Mouse (Mus musculus) heart, postnatal 0 days (tissue): Measurements from ENCODE around the gene Elovl7. TPM values are rescaled to one million over a fixed set of nuclear protein-coding genes. Genes with fewer than 3 reads are reported as not detected.
A peak's percentile ranks its signal among the peaks of the same experiment; 100 is the strongest.

Experiments used
- ATAC-seq: fragments of 200-750 bp; cut with Nextera tagmentation; 2 replicates; pipeline ENCODE4 v1.8.0; 2017; ENCODE audit warnings: low read depth, moderate number of reproducible peaks, moderate library complexity; ENCODE audit not compliant: insufficient read depth
- DNase-seq: peaks from one replicate; pipeline ENCODE4 v3.0.0-alpha.2; 2016; ENCODE audit warnings: low spot score
- H3K27ac ChIP-seq: fragments of 300-500 bp; sonication (generic); 2 replicates; pipeline ENCODE4 v1.5.1; 2014; ENCODE audit warnings: low read depth, mild to moderate bottlenecking
- H3K27me3 ChIP-seq: fragments of 300-500 bp; sonication (generic); 2 replicates; pipeline ENCODE4 v1.6.1; 2014; ENCODE audit warnings: low read length, mixed read lengths; ENCODE audit not compliant: control insufficient read depth, insufficient read depth
- H3K36me3 ChIP-seq: fragments of 300-500 bp; sonication (generic); replicated peaks from 2 replicates; pipeline ENCODE4 v1.6.1; 2014; ENCODE audit warnings: low read length, mixed read lengths; ENCODE audit not compliant: control insufficient read depth, insufficient read depth
- H3K4me1 ChIP-seq: fragments of 300-500 bp; sonication (generic); 2 replicates; pipeline ENCODE4 v1.6.1; 2014; ENCODE audit warnings: antibody characterized with exemption; ENCODE audit not compliant: control insufficient read depth, insufficient read depth
- H3K4me2 ChIP-seq: fragments of 300-500 bp; sonication (generic); 2 replicates; pipeline ENCODE4 v1.6.1; 2014; ENCODE audit warnings: low read depth, mild to moderate bottlenecking, low read length, moderate library complexity
- H3K4me3 ChIP-seq: fragments of 300-500 bp; sonication (generic); 2 replicates; pipeline ENCODE4 v1.5.1; 2014; ENCODE audit warnings: low read depth, low read length
- H3K9ac ChIP-seq: fragments of 300-500 bp; sonication (generic); replicated peaks from 2 replicates; pipeline ENCODE4 v1.6.1; 2014; ENCODE audit warnings: low read depth, low read length, mixed read lengths
- H3K9me3 ChIP-seq: fragments of 300-500 bp; sonication (generic); replicated peaks from 2 replicates; pipeline ENCODE4 v1.6.1; 2016; ENCODE audit warnings: low read length; ENCODE audit not compliant: control insufficient read depth
- CTCF ChIP-seq: IDR thresholded peaks from 2 replicates; pipeline ENCODE4 v1.5.1; 2016; ENCODE audit warnings: antibody characterized with exemption, control low read depth, low read depth
- EP300 ChIP-seq: IDR thresholded peaks from 2 replicates; pipeline ENCODE4 v1.6.1; 2016; ENCODE audit warnings: antibody characterized with exemption, low read depth
- WGBS: fragments of 180-500 bp; shearing (Covaris S2); extraction: QIAGEN DNeasy Blood & Tissue Kit; methylation state at CpG from one replicate; pipeline ENCODE4 v1.1.7; 2014; 5-methylcytosine and 5-hydroxymethylcytosine counted together
- polyA plus RNA-seq: library from polyadenylated mRNA; unstranded; fragments of >200 nt; fragmentation: Nextera tagmentation; extraction: Ambion mirVana; gene quantifications from 2 replicates; pipeline ENCODE4 v1.2.1, GENCODE M21; 2015
- total RNA-seq: library from RNA; depleted of rRNA; stranded (reverse); fragments of >200 nt; gene quantifications from 2 replicates; pipeline ENCODE4 v1.2.3, GENCODE M21; 2014; ENCODE audit warnings: low replicate concordance

Elovl7 gene
- total and polyA plus RNA-seq, 2 experiments from 2014 or later, result 0.95 to 1.8 TPM

DNA sequence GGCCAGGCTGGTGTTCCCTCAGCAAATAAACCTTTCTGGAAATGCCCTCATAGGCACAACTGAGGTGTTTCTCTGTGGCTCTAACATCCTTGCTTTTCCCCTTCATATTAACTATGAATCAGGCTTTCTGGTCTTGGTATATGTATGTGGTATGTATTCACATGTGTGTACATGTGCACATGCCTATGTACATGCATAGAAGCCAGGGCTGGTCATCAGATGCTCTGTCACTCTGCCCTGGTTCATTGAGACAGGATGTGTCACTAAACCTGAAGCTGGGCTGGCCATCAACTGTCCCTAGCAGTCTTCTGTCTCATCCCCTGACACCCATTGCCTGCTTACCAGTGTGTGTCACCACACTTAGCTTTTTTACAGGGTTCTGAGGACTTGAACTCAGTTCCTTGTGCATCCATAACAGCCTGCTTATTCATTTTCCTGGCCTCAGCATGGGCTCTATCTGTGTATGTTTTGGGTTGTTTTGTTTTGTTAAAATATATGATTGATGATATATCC is 29.4 kb upstream of the Elovl7 start:
- peaks cover 41% of the 10 kb centered on the region for H3K36me3 ChIP-seq
- no peak overlapping the region for H3K4me2 ChIP-seq

DNA sequence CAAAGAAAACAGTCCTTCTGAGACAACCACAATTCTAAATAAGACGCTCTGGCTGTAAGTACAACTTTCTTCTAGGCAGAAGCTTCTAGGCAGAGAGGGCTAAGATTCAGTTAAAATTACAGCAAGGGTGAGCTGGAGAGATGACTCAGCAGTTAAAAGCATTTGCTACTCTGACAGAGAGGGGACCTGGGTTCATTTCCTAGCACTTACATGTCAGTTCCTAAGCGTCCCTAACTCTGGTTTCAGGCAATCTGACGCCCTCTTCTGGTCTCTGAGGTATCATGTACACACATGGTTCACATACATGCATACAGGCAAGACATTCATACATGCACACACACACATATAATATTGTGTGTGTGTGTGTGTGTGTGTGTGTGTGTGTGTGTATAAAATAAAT is 28.7 kb upstream of the Elovl7 start:
- H3K36me3 ChIP-seq, result peaks cover 41% of the 10 kb centered on the region
- ATAC-seq (no peak), DNase-seq (no peak)
- H3K27me3 ChIP-seq, result no peaks in the 10 kb centered on the region
- 91% methylated on average over 3 of the region's 3 CpGs for WGBS
- no peak overlapping the region for H3K4me2 ChIP-seq
- H3K27ac ChIP-seq, result no peak overlapping the region
- no peak overlapping the region for H3K4me3 ChIP-seq
- no peak overlapping the region for H3K9ac ChIP-seq
- H3K9me3 ChIP-seq, result no peaks in the 10 kb centered on the region
- H3K4me1 ChIP-seq, result no peaks in the 10 kb centered on the region
- no peak for TF ChIP-seq EP300
- no peak for TF ChIP-seq CTCF

More for the DNA sequence above, 29.4 kb upstream of the Elovl7 start:
- Histone ChIP-seq H3K9ac (no peak overlapping the region), H3K27me3 (no peaks in the 10 kb centered on the region), H3K4me3 (no peak overlapping the region), H3K4me1 (no peaks in the 10 kb centered on the region), H3K9me3 (no peaks in the 10 kb centered on the region), H3K27ac (no peak overlapping the region)
- ATAC-seq, result no peak
- DNase-seq, result no peak
- TF ChIP-seq CTCF, result no peak

DNA sequence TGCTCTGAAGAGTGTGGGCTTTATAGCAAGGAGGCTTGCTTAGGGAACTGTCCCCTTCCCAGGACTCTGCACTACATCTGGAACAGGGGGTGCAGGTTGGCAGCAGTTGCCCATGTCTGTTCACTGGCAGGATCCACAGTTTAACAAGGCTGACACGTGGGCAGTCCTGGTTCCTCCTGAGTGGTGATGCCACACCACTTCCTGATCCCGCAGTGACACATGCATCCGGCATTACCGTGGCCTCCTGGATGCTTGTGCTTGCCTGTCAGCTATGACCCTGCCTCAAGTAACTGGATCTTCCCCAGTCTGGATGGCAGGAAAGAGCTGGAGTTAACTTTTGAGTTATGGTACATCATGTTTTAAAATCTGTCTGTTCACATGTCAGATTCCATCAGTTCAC is 26.2 kb upstream of the Elovl7 start:
- WGBS, result 87% methylated on average over 4 of the region's 4 CpGs
- no peaks in the 10 kb centered on the region for H3K4me1 ChIP-seq
- peaks cover 29% of the 10 kb centered on the region for H3K36me3 ChIP-seq
- ATAC-seq, result no peak
- H3K4me3 ChIP-seq, result no peak overlapping the region
- no peak overlapping the region for H3K4me2 ChIP-seq
- no peak overlapping the region for H3K9ac ChIP-seq
- TF ChIP-seq EP300 (no peak), CTCF (no peak)
- DNase-seq, result no peak
- no peak overlapping the region for H3K27ac ChIP-seq
- H3K27me3 ChIP-seq, result no peaks in the 10 kb centered on the region
- no peaks in the 10 kb centered on the region for H3K9me3 ChIP-seq

DNA sequence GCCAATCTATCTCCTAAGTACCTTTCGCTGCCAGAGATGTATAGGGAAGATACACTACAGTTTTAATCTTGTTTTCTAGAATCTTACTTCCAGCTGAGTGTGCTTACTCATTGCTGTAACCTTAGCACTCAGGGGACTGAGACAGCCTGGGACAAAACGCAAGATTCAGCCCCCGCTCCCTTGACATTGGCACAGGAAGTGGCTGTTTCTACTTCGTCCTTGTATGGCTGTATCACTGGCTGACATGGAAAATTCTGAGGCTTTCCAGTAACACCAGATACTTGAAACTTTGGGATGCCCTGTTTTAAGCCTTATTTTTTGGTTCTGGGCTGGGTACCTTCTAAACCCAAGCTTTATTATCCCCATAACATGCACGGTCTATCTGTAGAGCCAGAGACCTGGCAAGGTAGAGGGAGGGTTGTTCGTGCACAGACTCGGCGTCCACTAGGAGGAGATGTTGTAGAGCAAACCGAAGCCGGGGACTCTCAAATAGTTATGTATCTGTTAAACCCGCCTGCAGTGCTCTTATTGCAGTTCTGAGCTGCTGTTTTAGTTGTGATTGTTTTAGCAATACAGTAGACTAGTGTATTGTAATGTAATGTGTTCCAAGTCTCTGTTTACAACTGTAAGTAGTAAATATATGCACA is 23.0 kb upstream of the Elovl7 start:
- no peak overlapping the region for H3K27ac ChIP-seq
- H3K4me3 ChIP-seq, result no peak overlapping the region
- H3K9ac ChIP-seq, result no peak overlapping the region
- H3K4me1 ChIP-seq, result no peaks in the 10 kb centered on the region
- no peak; the same call in 1 of the 2 replicates for ATAC-seq
- peaks cover 33% of the 10 kb centered on the region for H3K36me3 ChIP-seq
- WGBS, result 44% methylated on average over 11 of the region's 11 CpGs
- H3K9me3 ChIP-seq, result no peaks in the 10 kb centered on the region
- no peaks in the 10 kb centered on the region for H3K27me3 ChIP-seq
- peak; percentile 77 for TF ChIP-seq CTCF
- no peak for TF ChIP-seq EP300
- H3K4me2 ChIP-seq, result no peak overlapping the region
- DNase-seq, result peak; percentile 76

DNA sequence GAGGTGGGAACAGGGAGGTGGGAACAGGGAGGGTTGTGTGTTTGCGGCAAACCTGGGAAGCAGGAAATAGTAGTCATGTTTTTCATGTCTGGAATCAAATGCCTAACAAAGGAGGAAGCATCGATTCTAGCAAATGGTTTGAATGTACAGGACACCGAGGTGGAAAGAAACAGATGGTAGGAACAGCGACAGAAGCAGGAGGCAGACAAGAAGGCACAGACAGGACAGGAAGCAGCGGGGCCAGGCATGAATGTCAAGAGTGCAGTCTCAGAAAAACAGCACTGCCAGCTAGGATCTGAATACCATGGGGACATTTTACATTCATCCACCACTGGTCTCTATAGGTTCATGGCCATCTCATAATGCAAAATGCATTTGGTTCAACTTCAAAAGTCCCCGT is 18.7 kb upstream of the Elovl7 start:
- Histone ChIP-seq H3K4me2 (no peak overlapping the region), H3K4me3 (no peak overlapping the region), H3K27ac (no peak overlapping the region), H3K9me3 (no peaks in the 10 kb centered on the region), H3K36me3 (peaks cover 22% of the 10 kb centered on the region), H3K9ac (no peak overlapping the region), H3K27me3 (no peaks in the 10 kb centered on the region), H3K4me1 (no peaks in the 10 kb centered on the region)
- ATAC-seq (no peak), DNase-seq (no peak)
- TF ChIP-seq EP300 (no peak), CTCF (no peak)
- WGBS, result 72% methylated on average over 6 of the region's 6 CpGs

DNA sequence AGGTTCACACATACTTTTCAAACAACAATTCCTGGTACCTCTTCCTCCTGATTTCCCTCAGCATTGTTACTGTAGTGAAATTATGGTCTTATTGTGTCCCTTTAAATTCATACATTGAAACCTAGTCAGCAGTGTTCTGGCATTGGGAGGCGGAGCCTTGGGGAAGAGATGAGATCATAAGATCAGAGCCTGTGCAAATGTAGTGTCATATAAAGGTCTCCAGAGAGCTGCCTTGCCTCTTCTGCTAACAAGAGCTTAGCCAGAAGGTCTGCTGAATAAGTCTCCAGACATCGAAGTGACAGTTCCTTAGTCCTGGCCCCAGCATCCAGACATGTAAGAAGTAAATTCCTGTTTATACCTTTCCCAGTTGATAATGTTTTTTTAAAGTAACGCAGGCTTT is 9.3 kb upstream of the Elovl7 start:
- WGBS, result 79% methylated on average over 3 of the region's 3 CpGs
- Histone ChIP-seq H3K36me3 (no peaks in the 10 kb centered on the region), H3K9me3 (no peaks in the 10 kb centered on the region), H3K9ac (no peak overlapping the region), H3K4me2 (no peak overlapping the region), H3K27ac (no peak overlapping the region), H3K4me3 (no peak overlapping the region), H3K4me1 (0 out of 2 replicates have a peak, but pooled peaks cover 4% of the 10 kb centered on the region), H3K27me3 (no peaks in the 10 kb centered on the region)
- TF ChIP-seq EP300 (no peak), CTCF (no peak)
- no peak for ATAC-seq
- DNase-seq, result no peak
